Mouse (Mus musculus) liver, adult 2 months (tissue): ENCODE measurements around the gene Mrpl54.

ENCODE experiments used
- CTCF ChIP-seq: fragments of 200-500 bp; IDR thresholded peaks from 2 replicates; pipeline ENCODE4 v1.5.1; 2011; ENCODE audit warnings: low read depth, low read length, control low read depth
- POLR2A ChIP-seq: fragments of 200-500 bp; IDR thresholded peaks from 2 replicates; pipeline ENCODE4 v1.6.1; 2011; ENCODE audit warnings: low read length, control low read depth; ENCODE audit not compliant: insufficient read depth; ENCODE audit errors: extremely low read depth

DNA sequence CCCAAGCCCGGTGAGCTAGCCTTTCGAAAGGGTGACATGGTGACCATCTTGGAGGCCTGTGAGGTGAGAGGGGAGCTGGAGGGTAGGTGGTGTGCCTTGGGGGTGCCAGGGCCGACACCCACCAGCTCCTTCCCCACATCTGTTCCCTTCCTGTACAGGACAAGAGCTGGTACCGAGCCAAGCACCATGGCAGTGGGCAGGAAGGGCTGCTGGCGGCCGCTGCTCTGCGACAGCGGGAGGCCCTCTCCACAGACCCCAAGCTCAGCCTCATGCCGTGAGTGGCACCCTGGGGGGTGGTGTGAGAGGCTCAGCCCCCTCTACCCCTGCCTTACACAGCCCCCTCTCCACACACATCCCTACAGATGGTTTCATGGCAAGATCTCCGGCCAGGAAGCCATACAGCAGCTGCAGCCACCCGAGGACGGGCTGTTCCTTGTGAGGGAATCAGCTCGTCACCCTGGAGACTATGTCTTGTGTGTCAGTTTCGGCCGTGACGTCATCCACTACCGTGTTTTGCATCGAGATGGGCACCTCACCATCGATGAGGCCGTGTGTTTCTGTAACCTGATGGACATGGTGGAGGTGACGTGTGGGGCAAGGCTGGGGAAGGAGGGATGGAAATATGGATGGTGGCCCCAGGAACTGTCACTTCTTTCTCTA, 7.4 kb downstream of the Mrpl54 start:
- TF ChIP-seq CTCF (no peak), POLR2A (no peak)
